Mouse (Mus musculus) heart, postnatal 0 days (tissue): ENCODE measurements at regions not wholly inside any gene's neighbourhood (a gene's known extent, or its start where the extent isn't known, plus 50 kb on each side); places are given as distances from the start of the nearest gene placed in this dataset.

Experiments
- ATAC-seq: fragments of 200-750 bp; cut with Nextera tagmentation; 2 replicates; pipeline ENCODE4 v1.8.0; 2017; ENCODE audit warnings: low read depth, moderate number of reproducible peaks, moderate library complexity; ENCODE audit not compliant: insufficient read depth
- DNase-seq: peaks from one replicate; pipeline ENCODE4 v3.0.0-alpha.2; 2016; ENCODE audit warnings: low spot score
- H3K27ac ChIP-seq: fragments of 300-500 bp; sonication (generic); 2 replicates; pipeline ENCODE4 v1.5.1; 2014; ENCODE audit warnings: low read depth, mild to moderate bottlenecking
- H3K27me3 ChIP-seq: fragments of 300-500 bp; sonication (generic); 2 replicates; pipeline ENCODE4 v1.6.1; 2014; ENCODE audit warnings: low read length, mixed read lengths; ENCODE audit not compliant: control insufficient read depth, insufficient read depth
- H3K36me3 ChIP-seq: fragments of 300-500 bp; sonication (generic); replicated peaks from 2 replicates; pipeline ENCODE4 v1.6.1; 2014; ENCODE audit warnings: low read length, mixed read lengths; ENCODE audit not compliant: control insufficient read depth, insufficient read depth
- H3K4me1 ChIP-seq: fragments of 300-500 bp; sonication (generic); 2 replicates; pipeline ENCODE4 v1.6.1; 2014; ENCODE audit warnings: antibody characterized with exemption; ENCODE audit not compliant: control insufficient read depth, insufficient read depth
- H3K4me2 ChIP-seq: fragments of 300-500 bp; sonication (generic); 2 replicates; pipeline ENCODE4 v1.6.1; 2014; ENCODE audit warnings: low read depth, mild to moderate bottlenecking, low read length, moderate library complexity
- H3K4me3 ChIP-seq: fragments of 300-500 bp; sonication (generic); 2 replicates; pipeline ENCODE4 v1.5.1; 2014; ENCODE audit warnings: low read depth, low read length
- H3K9ac ChIP-seq: fragments of 300-500 bp; sonication (generic); replicated peaks from 2 replicates; pipeline ENCODE4 v1.6.1; 2014; ENCODE audit warnings: low read depth, low read length, mixed read lengths
- H3K9me3 ChIP-seq: fragments of 300-500 bp; sonication (generic); replicated peaks from 2 replicates; pipeline ENCODE4 v1.6.1; 2016; ENCODE audit warnings: low read length; ENCODE audit not compliant: control insufficient read depth
- CTCF ChIP-seq: IDR thresholded peaks from 2 replicates; pipeline ENCODE4 v1.5.1; 2016; ENCODE audit warnings: antibody characterized with exemption, control low read depth, low read depth
- EP300 ChIP-seq: IDR thresholded peaks from 2 replicates; pipeline ENCODE4 v1.6.1; 2016; ENCODE audit warnings: antibody characterized with exemption, low read depth
- WGBS: fragments of 180-500 bp; shearing (Covaris S2); extraction: QIAGEN DNeasy Blood & Tissue Kit; methylation state at CpG from one replicate; pipeline ENCODE4 v1.1.7; 2014; 5-methylcytosine and 5-hydroxymethylcytosine counted together

GRCm38 (mm10) chr4:131590136-131590535 is 248.0 kb downstream of the Ptpru start:
- TF ChIP-seq CTCF, result no peak
- no peak for TF ChIP-seq EP300
- Histone ChIP-seq H3K4me2 (no peak overlapping the region), H3K36me3 (no peaks in the 10 kb centered on the region), H3K4me3 (no peak overlapping the region), H3K9ac (no peak overlapping the region), H3K9me3 (no peaks in the 10 kb centered on the region), H3K27ac (no peak overlapping the region), H3K4me1 (no peaks in the 10 kb centered on the region), H3K27me3 (no peaks in the 10 kb centered on the region)
- WGBS, result 51% methylated on average over 4 of the region's 4 CpGs
- DNase-seq (no peak), ATAC-seq (no peak)

- Histone ChIP-seq H3K9me3 (no peaks in the 10 kb centered on the region), H3K27ac (no peak overlapping the region), H3K9ac (no peak overlapping the region), H3K4me1 (no peaks in the 10 kb centered on the region), H3K27me3 (no peaks in the 10 kb centered on the region), H3K36me3 (no peaks in the 10 kb centered on the region), H3K4me2 (no peak overlapping the region), H3K4me3 (no peak overlapping the region)
- ATAC-seq (no peak), DNase-seq (no peak)
- WGBS, result 76% methylated on average over 5 of the region's 5 CpGs
- TF ChIP-seq EP300, result no peak
- no peak for TF ChIP-seq CTCF
Measured at GRCm38 (mm10) chr4:131591456-131591855, 246.6 kb downstream of the Ptpru start.

GRCm38 (mm10) chr4:131597996-131598395 is 240.1 kb downstream of the Ptpru start:
- Histone ChIP-seq H3K9me3 (no peaks in the 10 kb centered on the region), H3K27ac (no peak overlapping the region), H3K9ac (no peak overlapping the region), H3K4me1 (no peaks in the 10 kb centered on the region), H3K4me2 (no peak overlapping the region), H3K4me3 (no peak overlapping the region), H3K27me3 (no peaks in the 10 kb centered on the region), H3K36me3 (no peaks in the 10 kb centered on the region)
- TF ChIP-seq CTCF, result no peak
- DNase-seq (no peak), ATAC-seq (no peak)
- WGBS, result 78% methylated on average over 10 of the region's 10 CpGs

- no peak overlapping the region for H3K27ac ChIP-seq
- no peaks in the 10 kb centered on the region for H3K4me1 ChIP-seq
- H3K9me3 ChIP-seq, result no peaks in the 10 kb centered on the region
- no peak overlapping the region for H3K9ac ChIP-seq
- TF ChIP-seq EP300 (no peak), CTCF (no peak)
- H3K36me3 ChIP-seq, result no peaks in the 10 kb centered on the region
- no peak overlapping the region for H3K4me2 ChIP-seq
- H3K27me3 ChIP-seq, result no peaks in the 10 kb centered on the region
- 65% methylated on average over 8 of the region's 8 CpGs for WGBS
- DNase-seq (no peak), ATAC-seq (no peak)
- no peak overlapping the region for H3K4me3 ChIP-seq
Measured at GRCm38 (mm10) chr4:131614434-131614833, 223.7 kb downstream of the Ptpru start.

GRCm38 (mm10) chr4:131615587-131615986 is 222.5 kb downstream of the Ptpru start:
- no peak for DNase-seq

GRCm38 (mm10) chr4:131638105-131638504 is 200.0 kb downstream of the Ptpru start:
- H3K36me3 ChIP-seq, result no peaks in the 10 kb centered on the region
- no peak overlapping the region for H3K9ac ChIP-seq
- no peak overlapping the region for H3K4me2 ChIP-seq
- H3K27ac ChIP-seq, result no peak overlapping the region
- 61% methylated on average over 5 of the region's 5 CpGs for WGBS
- no peaks in the 10 kb centered on the region for H3K27me3 ChIP-seq
- ATAC-seq (no peak), DNase-seq (no peak)
- H3K4me3 ChIP-seq, result no peak overlapping the region
- no peaks in the 10 kb centered on the region for H3K9me3 ChIP-seq
- TF ChIP-seq CTCF (no peak), EP300 (no peak)
- H3K4me1 ChIP-seq, result no peaks in the 10 kb centered on the region

More at GRCm38 (mm10) chr4:131615587-131615986, 222.5 kb downstream of the Ptpru start:
- WGBS, result 77% methylated on average over 12 of the region's 12 CpGs
- Histone ChIP-seq H3K4me3 (no peak overlapping the region), H3K9me3 (no peaks in the 10 kb centered on the region), H3K36me3 (no peaks in the 10 kb centered on the region), H3K4me1 (no peaks in the 10 kb centered on the region), H3K27ac (no peak overlapping the region), H3K9ac (no peak overlapping the region), H3K4me2 (no peak overlapping the region), H3K27me3 (no peaks in the 10 kb centered on the region)
- no peak for ATAC-seq
- TF ChIP-seq EP300, result no peak
- no peak for TF ChIP-seq CTCF
